Mouse (Mus musculus) lung, adult 2 months (tissue): ENCODE results near the gene Ramac.

Experiments
- CTCF ChIP-seq: fragments of 200-500 bp; IDR thresholded peaks from 2 replicates; pipeline ENCODE4 v1.5.1; 2011; ENCODE audit warnings: mild to moderate bottlenecking, low read length, control low read depth; ENCODE audit not compliant: insufficient read depth
- POLR2A ChIP-seq: fragments of 200-500 bp; IDR thresholded peaks from 2 replicates; pipeline ENCODE4 v1.6.1; 2011; ENCODE audit warnings: low read depth, mild to moderate bottlenecking, control low read depth, low read length, borderline replicate concordance; ENCODE audit errors: extremely low read depth

DNA sequence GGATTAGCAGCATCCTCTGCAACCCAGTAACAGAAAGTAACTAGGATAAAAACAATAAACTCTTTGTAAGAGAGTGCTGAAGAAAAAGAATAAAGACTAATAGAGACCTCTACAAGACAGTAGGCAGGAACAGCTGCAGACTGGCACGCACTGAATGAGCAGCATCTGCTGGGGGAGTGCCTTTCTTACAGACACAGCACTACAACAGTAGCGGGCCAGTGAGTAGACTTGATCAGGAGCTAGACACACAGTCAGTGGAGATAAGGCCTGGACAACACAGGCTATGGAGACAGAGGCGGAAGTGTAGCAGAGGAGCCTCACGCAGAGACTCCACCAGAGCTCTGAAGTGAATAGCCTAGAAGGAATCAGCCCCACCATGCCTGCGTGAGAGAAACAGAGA, 43.3 kb downstream of the Ramac start:
- TF ChIP-seq CTCF, result no peak
- no peak for TF ChIP-seq POLR2A
